Mouse (Mus musculus): ENCODE measurements around the gene Ifit2.

Ifit2 gene

DNA sequence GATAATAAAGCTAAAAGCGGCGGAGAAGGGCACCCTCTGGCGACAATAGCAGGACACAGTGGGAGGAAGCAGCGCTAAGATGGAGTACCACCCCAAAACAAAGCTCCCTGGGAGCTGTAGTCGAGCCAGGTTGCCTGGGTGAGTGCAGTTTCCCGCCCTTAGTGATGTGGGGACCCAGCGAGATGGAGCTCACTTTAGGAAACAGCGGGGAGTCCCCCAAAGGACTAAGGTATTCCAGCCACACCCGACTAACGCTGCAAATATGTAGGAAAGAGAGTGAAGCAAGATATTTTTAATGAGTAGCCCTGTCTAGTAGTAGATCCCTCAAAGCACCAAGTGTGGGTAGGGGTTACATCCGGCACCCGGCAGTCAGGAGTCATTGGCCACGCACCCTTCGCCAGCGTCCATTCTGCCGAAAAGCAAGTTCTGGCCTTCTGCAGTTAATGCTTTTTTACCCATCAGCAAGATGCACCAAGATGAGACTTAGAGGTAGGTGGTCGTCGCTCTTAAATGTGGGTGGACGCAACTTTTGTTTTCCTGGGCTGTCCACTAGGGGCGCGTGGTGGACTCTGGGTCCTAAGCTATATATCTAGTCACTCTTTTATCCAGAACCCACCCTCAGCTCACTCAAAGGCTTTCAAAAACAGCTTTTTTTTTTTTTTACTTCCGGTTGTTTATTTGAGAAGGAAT lies at the start of gene Ifit2:
TSS of gene Ifit2 (plus strand) at position 161 of the 690 bp plus-strand sequence.
- DNase-seq: peak; percentile 67 to 71

DNA sequence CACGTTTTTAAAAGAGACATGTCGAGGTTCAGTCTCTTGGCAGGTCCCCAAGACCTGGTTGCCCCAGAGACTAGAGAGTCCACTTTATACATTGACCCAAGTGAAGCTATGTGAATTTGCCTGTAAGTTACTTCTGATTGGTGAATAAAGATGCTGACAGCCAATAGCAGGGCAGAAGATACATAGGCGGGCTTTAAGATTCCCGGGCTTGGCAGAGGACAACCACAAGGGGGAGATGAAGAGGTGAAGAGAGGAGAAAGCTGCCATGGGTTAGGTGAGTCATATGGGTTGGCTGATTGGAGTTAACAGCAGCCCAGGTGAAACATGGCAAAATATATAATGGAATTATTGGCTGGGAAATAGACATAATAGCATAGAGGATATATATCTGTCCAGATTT lies 49.7 kb upstream of the Ifit2 start:
- peak; percentile 54 to 69 for DNase-seq

DNA sequence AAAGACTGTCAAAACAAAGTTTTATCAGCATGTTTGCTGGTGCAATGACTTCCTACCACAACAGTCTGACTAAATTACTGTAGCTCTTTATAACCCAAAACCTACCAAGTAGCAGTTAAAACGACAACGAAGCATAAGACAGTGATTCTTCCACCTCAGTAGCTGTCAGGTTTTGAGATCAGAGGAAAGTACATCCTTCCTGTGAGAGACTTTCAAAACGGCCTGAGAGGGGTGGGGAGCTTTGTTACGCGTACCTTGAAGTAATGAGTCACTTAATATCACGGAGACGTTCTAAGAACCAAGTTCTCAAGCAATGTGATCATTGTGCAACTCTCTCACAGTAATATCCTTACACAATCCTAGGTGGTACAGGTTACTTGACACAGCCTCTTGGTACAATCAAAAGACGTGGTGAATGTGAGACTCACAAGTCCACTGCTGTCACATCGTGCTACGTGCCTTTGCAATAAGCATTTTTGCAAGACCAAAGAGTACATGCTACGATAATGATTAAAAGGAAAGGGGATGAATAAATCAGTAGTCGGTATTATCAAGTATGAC lies 45.3 kb upstream of the Ifit2 start:
- DNase-seq: no peak

DNA sequence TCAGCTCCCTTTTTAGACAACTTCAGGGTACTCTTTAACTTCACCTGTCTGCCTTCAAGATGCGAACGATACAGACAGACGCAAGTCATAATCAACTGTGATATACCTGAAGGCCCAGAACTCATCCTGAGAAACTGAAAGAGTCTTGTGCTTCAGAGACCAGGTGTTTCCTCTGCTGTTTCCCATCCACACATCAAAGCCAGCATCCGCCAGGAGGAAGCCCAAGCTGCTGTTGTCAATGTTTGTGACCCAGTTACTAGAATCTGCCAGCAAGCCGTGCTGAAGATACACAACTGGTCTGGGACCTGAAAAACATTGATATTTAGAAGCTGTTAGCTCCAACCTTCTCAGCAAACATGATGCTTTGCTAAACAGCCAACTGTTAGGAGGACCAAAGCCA lies 39.8 kb upstream of the Ifit2 start:
- DNase-seq: no peak

DNA sequence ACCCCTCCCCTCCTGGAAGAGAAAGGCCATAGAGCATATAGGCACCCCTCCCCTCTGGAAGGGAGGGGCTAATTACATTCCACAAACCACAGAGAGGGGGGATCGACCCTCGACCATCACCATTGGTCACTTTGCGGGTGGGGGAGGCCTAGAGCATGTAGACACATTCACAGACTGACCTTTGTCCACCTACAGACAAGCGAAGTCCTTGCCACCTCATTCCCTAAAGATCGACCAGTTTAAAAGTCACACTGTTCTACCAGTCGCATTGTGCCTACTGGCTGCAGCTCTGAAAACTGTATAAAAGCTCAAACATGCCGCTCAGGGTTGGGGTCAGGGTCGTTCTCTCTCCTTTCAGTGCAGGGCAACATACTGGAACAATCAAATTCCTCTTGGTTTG lies 39.0 kb upstream of the Ifit2 start:
- no peak for DNase-seq

DNA sequence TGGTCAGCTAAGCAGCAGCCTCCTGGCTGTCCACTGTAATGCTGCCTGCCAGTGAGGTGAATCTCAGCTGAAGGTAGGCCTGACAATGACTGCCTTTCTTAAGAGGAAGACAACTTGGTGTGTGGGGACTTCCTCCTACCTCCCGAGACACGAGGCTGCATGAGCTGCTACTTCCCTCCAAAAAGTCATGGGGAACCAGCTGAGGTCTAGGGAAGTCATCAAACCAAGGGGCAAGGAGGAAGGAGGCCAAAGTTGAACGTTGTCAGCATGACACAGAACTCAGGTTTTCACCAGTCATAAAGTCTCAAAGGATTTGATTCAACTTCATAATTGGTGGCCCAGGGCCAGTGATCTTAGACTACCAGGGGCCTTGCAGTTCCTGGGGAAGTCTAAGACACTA lies 34.8 kb upstream of the Ifit2 start:
- DNase-seq: no peak

DNA sequence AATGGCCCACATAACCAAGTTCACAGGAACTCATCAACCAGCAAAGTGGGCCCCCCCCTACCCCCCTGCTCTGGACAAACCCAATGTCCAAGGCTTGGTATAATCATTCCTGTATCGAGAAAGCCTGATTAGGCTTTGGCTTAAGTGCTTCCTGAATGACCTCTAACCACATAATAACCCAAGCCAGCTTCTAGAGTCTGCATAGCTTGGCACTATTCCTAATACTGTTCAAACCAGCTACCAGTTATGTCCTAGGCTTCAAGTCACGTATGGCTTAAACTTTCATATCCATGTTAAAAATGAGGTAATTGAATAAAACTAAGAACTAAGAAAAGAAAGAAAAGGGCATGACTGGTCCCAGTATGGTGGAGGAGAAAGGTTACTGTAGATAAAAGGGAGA lies 34.1 kb upstream of the Ifit2 start:
- DNase-seq: no peak

DNA sequence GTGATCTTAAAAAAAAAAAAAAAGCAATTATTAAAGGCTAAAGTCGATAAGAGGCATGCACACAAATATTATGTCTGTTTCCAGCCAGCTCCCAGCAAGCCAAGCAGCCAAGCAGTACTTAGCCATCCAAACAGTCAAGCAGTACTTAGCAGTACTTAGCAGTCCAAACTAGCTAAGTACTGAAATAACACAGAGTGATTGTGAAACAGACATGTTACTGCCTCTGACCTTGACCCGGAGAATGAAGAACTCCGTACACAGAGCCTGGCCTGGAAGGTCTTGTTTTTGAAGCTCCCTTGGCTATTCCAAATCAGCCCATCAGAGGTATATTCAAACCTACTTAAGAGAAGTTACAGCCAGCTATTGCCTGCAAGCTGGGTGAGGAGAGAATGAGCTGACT lies 33.3 kb upstream of the Ifit2 start:
- DNase-seq: no peak

DNA sequence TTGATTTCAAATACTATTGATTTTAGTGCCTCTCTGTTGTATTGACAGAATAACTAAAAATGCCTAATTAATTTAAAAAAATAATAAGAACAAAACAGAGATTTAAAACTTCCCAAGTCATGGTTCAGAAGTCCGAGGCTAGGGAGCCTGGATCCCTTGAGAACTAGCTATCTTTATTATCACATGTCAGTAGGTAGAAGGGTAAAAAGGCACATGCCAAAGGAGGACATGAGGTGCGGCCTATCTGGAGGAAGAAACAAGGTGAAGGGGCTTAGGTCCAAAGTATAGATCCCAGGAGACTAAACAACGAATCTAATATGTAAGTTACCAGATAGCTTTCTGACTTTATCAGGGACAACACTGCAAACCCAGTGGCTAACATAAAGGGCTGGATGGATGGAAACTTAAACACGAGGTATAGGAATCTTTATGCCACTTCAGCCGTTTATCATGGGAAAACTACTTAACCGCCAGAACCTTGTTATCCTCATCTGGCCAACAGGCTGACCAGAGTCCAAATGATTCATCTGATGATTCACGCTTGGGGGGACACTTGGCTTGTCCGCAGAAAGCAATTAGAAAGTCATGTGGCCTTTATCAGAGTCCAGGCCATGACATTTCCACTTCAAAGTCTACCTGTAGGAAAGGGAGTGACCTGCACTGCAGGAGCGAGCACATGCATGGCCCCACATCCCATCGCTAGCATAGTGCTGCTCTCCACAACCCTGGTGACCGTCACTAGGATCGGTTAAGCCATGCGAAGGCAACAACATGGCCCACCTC lies 32.5 kb upstream of the Ifit2 start:
- DNase-seq: peak; percentile 36 to 61

DNA sequence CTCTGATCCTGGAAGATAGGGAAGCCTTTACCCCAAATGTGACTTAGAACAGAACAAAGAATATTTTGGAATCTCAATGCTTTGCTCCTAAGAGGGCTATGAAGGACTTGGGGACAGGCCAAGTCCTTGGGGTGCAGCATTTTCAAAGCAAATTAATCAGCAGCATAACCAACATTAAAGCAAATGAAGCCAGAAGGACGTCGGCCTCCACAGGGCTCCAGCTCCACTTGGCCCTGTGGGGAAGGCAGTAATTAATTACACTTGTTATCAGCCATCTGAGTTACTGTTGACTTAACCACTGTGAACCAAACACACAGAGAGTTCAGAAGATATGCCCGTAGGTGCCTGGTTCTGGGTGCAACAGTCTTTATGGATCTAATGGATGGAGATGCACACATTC lies 31.7 kb upstream of the Ifit2 start:
- DNase-seq: no peak

DNA sequence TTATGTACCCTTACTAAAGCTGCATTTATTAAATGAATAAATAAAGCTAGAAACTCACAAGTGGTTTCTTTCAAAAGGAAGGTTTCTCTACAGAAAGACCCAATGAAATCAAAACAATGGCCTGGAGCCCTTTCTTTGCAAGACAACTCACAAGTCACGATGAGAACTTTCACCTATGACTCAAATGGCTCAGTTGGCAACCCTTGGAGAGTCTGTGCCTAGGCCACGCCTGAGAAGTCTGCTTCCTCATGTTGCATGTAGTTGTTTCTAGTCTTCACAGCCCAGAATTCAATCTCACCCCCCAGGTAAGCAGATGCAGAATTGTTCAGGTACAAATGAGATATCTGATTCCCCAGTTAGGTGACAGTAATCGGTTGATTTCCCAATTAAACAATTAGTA lies 30.8 kb upstream of the Ifit2 start:
- DNase-seq: no peak

DNA sequence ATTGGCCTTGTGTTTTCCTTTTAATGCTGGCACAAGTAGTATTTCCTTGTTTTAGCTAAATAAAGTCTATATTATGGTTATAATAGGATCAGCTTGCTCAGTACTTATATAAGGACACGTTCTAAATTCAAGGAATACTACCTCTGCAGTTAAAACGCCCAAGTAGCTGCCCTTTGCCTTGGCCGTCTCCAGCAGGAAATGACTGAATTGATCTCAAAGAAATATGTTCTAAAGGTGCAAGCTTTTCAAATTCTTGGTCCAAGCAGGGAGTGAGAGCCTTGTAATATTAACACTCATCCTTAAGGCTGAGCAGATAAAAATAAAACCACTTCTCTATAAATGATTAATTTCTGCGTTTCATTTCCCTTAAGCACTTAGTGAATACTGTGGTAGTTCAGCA lies 30.4 kb upstream of the Ifit2 start:
- no peak for DNase-seq

DNA sequence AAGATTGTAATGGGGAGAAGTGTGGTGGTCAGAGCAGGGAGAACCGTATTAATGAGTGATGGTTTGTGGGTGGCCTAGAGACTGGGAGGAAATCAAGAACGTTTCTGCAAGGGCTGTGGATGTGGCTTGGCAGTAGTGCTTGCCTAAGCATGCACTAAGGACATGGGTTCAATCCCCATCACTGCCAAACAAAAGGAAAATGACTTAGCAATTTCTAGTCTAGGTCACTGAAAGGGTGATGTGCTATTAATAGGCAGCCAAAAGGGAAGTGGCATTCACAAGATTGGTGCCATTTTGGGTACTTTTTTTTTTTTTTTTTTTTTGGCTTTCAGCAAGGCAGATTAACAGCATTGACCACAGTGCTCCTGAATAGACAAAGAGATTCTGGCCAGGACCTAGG lies 29.1 kb upstream of the Ifit2 start:
- DNase-seq: no peak

DNA sequence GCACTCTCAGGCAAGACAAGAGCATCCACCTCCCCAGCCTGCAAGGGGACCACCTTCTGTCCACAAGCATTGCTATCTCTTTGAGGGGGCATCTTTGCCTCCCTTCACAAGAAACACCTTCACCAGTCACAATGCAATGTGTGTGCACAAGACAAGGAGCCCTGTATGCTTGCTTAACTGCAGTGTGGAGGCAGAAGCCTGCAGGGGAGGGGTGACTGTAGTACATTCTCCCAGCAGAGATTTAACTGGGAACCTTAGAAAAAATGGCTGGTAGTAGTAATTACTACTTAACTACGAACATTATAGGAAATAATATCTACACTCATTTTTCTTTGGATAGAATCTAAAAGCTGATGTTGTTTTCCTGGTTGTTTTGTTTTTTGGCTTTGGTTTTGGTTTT lies 28.5 kb upstream of the Ifit2 start:
- DNase-seq: no peak

DNA sequence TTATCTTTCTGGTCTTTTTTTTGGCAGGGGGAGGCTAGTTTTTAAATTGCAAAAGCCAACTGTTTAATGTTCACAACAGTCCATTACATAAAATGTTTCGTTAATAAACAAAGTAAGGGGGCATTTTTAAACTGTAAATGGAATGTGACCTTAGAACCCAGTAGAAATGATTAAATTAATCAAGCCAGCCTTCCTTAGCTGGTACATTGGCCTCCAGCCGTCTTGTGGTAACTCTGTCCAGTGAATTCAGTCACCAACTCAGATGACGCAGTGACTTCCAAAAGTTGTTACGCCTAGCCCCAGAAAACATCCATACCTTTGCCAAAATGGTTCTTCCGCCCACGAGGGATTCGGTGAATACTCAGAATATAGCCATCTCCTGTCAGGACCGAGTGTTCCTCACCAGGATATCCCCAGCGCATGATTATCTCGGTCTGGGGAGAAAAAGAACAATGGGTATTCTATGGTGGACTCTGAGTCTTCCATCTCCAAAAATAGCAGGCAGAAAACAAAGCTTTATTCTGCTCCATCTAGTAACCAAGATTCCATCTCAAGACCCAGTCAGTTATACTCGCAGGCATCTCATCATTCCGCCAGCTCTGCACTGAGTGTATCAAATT lies 27.3 kb upstream of the Ifit2 start:
- no peak for DNase-seq

DNA sequence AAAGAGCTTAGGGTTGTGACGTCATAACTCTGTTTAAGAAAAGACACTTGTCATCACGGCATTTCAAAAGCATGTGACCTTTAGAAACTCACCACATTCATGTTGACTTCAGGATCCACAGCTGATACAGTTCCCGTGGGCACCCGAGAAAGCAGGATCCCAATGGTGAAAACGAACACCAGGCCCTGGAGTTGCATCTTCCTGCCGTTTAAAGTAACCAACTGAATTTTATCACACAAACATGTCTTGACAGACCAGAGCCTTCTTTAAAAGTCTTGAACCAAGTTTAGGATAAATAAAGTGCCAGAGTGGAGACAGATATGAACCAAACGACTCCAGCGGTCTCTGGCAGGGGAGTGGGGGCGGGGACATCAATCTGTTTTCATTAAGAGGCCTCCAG lies 25.8 kb upstream of the Ifit2 start:
- DNase-seq: no peak

DNA sequence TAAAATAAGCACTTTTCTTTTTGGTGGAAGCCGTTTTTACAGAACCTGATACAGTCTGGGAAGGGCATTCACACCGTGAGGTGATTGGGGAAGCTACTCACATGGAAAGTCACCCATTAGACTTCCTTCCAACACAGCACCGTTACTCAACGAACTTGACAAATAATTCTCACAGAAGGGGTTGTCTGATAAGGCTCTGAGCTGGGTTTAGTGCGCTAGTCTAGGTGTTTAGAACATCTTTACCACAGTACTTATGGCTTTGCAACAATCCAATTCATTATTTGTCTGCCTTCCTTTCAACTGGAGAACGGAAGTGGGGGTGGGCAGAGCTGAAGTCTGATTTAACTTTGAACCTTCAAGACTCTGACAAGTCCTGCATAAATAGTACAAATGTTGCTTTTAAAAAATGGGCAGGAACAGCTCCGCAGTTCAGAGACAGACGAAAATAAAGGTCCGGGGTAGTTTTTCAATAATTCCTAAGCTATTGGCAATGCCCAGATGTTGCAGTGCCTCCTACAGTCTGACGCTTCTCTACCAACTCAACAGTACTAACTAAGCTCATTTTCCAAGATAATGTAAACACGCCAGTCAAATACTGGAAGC lies 24.1 kb upstream of the Ifit2 start:
- DNase-seq: no peak

DNA sequence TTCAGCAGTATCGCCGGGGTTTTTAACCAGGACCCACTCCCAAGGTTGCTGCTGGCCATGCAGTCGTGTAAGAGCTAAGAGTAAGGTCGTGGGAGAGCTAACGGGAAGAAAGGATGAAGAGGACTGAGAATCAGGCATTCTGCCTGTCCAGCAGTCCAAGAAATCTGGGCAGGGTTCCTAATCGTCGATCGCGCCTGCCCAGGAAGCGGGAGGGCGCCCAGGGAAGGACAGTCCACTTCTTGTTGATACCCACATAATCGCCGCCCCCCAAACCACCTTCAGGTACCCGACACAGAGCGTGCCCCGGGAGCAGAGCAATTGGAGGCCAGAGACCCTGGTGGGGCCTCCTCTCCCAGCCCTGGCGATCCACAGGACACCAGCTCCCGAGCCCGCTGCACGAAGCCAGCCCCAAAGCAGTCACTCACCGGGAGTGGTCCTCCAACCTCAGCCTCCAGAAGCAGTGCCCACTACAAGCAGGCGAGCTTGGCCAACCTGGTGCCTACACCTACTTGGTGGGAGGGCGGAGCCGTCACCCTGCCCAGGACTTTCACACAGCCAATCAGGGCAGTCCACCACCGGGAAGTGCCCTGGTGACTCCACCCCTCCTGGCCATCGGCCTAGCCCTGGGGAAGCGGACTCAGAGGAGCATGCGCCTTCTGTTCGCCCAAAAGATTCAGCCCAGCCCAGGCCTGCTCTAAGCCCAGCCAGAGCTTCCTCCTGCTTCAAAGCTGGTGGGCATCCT lies 23.4 kb upstream of the Ifit2 start, which contains the start of gene Lipa:
TSS of gene Lipa (minus strand) at position 534 of the 742 bp plus-strand sequence.
- peak; percentile 98 for DNase-seq

DNA sequence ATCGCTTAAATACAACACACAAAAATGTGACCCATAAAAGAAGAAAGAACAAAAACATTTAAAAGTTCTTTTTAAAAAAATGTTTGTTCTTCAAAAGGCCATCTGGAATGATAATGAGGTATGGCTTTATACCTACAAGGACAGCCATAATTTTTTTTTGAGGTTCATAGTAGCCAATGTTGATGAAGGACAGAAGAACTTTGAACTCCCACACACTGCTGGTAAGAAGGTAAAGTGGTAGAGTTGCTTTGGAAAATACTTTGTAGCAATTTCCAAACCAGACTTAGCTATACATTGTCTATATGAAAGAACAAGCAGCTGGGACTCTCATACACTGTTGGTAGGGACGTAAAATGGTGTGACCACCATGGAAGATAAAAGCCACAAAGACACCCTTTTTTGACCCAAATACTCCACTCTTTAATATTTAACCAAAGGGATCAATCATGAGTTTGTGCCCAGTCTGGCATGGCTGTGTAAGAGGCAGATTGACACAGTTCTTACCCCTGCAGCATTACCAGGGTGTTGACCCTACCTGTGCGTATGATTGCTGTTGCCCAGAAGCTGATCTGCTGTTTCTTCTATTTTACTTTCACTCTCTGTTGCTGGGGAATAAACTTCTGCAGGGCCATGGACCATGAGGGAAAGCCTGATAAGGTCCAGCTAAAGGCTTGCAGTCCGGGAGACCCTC lies 18.3 kb upstream of the Ifit2 start:
- no peak for DNase-seq

DNA sequence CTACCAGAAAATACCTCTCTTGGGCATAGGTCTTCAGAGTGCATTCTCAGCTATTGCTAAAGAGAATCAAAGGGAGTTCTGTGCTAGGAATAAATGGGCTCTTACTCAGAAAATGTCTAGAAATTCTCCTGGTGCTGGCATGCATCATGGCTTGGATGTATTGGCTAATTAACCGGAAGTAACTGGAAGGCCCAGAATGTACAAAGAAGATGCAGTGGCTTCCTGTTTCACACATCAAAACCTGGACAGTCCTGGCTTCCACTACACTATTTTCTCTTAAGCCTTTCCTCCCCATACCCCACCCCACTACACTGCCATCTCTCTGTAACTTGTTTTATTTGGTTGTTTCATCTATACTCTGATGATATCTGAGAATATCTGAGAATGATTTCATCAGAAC lies 11.1 kb upstream of the Ifit2 start:
- DNase-seq: no peak

DNA sequence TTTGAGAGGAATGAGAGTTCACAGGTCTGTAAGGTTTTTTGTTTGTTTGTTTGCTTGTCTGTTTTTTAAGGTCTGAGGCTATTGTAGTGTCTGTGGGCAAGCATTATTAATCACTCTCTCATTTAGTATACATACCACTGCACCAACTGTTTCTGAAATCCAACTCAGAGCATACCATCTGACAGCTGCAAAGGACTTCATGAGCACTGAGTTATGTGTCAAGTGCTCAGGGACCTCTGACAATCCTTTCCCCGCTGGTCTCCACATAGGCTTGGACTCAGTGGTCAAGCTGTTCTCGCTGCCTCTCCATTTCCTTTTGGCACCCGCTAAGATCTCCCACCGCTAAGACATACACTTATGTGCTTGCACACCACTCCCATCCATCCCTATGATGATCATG lies 4.3 kb upstream of the Ifit2 start:
- DNase-seq: no peak

DNA sequence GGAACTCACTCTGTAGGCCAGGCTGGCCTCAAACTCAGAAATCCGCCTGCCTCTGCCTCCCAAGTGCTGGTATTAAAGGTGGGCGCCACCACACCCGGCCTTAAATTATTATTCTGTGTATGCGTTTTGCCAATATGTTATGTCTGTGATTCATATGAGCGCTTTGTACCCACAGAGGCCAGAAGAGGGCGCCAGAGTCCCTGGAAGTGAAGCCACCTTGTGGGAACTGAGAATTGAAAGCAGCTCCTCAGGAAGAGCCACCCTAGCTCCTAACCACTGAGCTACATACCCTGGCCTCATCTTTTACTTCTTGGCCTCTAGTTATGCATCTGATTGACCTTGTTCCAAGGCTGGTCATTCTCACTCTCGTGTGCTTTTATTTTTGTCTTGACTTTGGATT lies 2.5 kb upstream of the Ifit2 start:
- peak; percentile 80 to 88 for DNase-seq
